Mouse (Mus musculus) heart, embryonic 16.5 days (tissue): ENCODE results near the gene Gdpd5. TPM values are rescaled to one million over a fixed set of nuclear protein-coding genes. Genes with fewer than 3 reads are reported as not detected.

Source experiments
- ATAC-seq: fragments of 200-750 bp; cut with Nextera tagmentation; replicated peaks from 2 replicates; pipeline ENCODE4 v1.8.0; 2017; ENCODE audit warnings: moderate number of reproducible peaks; ENCODE audit not compliant: insufficient read depth, low FRiP score; ENCODE audit errors: extremely low read depth
- H3K27ac ChIP-seq: fragments of 300-500 bp; sonication (generic); 2 replicates; pipeline ENCODE4 v1.5.1; 2014; ENCODE audit warnings: mild to moderate bottlenecking, low read length, control low read depth, moderate library complexity
- H3K27me3 ChIP-seq: fragments of 300-500 bp; sonication (generic); 2 replicates; pipeline ENCODE4 v1.6.1; 2014; ENCODE audit warnings: low read length, mixed read lengths; ENCODE audit not compliant: control insufficient read depth, insufficient read depth
- H3K36me3 ChIP-seq: fragments of 300-500 bp; sonication (generic); 2 replicates; pipeline ENCODE4 v1.6.1; 2014; ENCODE audit not compliant: control insufficient read depth, insufficient read depth
- H3K4me1 ChIP-seq: fragments of 300-500 bp; sonication (generic); 2 replicates; pipeline ENCODE4 v1.6.1; 2014; ENCODE audit warnings: low read length, mixed read lengths; ENCODE audit not compliant: control insufficient read depth, insufficient read depth
- H3K4me2 ChIP-seq: fragments of 300-500 bp; sonication (generic); 2 replicates; pipeline ENCODE4 v1.6.1; 2014; ENCODE audit warnings: low read depth, mild to moderate bottlenecking, control low read depth, low read length
- H3K4me3 ChIP-seq: fragments of 300-500 bp; sonication (generic); 2 replicates; pipeline ENCODE4 v1.5.1; 2014; ENCODE audit warnings: mild to moderate bottlenecking, control low read depth, low read length
- H3K9ac ChIP-seq: fragments of 300-500 bp; sonication (generic); 2 replicates; pipeline ENCODE4 v1.6.1; 2014; ENCODE audit warnings: low read length, control low read depth
- H3K9me3 ChIP-seq: fragments of 300-500 bp; sonication (generic); replicated peaks from 2 replicates; pipeline ENCODE4 v1.6.1; 2016; ENCODE audit warnings: low read length; ENCODE audit not compliant: control insufficient read depth
- WGBS: fragments of 180-500 bp; shearing (Covaris S2); extraction: QIAGEN DNeasy Blood & Tissue Kit; methylation state at CpG from one replicate; pipeline ENCODE4 v1.1.7; 2014; 5-methylcytosine and 5-hydroxymethylcytosine counted together
- polyA plus RNA-seq: library from polyadenylated mRNA; unstranded; fragments of >200 nt; fragmentation: Nextera tagmentation; extraction: Ambion mirVana; gene quantifications from 2 replicates; pipeline ENCODE4 v1.2.1, GENCODE M21; 2015

Gene Gdpd5
- polyA plus RNA-seq, 1 experiment from 2014 or later, result 26.9 TPM

DNA sequence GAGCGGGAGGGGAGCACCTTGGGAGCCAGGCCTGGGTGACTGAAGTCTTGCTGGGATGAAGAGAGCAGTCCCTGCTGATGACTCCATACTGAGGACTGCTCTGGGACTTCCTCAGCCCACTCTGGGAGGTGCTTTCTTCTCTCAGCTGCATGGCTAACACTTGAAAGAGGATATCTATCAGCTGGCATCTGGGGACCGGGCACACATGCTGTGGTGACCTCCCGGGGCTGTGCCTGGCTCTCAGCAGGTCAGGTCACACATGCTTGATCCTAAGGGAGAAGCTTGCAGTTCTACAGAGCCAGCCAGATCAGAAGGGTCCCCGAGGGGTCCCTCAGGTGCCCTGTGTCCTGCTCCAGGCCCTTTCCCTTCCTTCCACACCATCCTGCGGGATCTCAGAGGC lies 62.0 kb downstream of the Gdpd5 start:
- no peak for ATAC-seq
- peak overlapping the region; percentile 34; the same call in 1 of the 2 replicates for H3K9ac ChIP-seq
- WGBS, result 46% methylated on average over 5 of the region's 5 CpGs
- peaks cover 27% of the 10 kb centered on the region for H3K4me1 ChIP-seq
- H3K4me3 ChIP-seq, result no peak overlapping the region
- peaks cover 3% of the 10 kb centered on the region; the same call in 1 of the 2 replicates for H3K36me3 ChIP-seq
- H3K27ac ChIP-seq, result no peak overlapping the region
- no peaks in the 10 kb centered on the region for H3K9me3 ChIP-seq
- H3K27me3 ChIP-seq, result no peaks in the 10 kb centered on the region
- no peak overlapping the region for H3K4me2 ChIP-seq

DNA sequence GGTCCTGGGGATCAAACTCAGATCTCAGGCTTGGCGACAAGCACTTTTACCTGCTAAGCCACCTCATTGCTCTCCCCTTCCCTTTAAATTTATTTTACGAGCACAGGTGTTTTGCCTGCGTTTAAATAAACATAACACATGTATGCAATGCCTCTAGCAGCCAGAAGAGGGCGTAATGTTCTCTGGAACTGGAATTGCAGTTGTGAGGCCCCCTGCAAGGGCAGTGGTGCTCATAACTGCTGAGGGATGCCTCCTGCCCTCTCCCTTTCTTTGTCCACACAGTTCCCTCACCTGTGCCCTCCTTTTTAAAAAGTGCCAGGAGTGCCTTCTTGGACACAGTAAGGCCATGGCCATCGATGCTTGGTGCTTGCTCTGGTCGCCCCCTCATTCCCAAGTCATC lies 62.8 kb downstream of the Gdpd5 start:
- Histone ChIP-seq H3K4me3 (no peak overlapping the region), H3K36me3 (peaks cover 3% of the 10 kb centered on the region; the same call in 1 of the 2 replicates), H3K4me1 (peaks cover 27% of the 10 kb centered on the region), H3K4me2 (no peak overlapping the region), H3K9ac (no peak overlapping the region), H3K27me3 (no peaks in the 10 kb centered on the region), H3K9me3 (no peaks in the 10 kb centered on the region), H3K27ac (no peak overlapping the region)
- ATAC-seq, result no peak
- 75% methylated on average over 6 of the region's 6 CpGs for WGBS

DNA sequence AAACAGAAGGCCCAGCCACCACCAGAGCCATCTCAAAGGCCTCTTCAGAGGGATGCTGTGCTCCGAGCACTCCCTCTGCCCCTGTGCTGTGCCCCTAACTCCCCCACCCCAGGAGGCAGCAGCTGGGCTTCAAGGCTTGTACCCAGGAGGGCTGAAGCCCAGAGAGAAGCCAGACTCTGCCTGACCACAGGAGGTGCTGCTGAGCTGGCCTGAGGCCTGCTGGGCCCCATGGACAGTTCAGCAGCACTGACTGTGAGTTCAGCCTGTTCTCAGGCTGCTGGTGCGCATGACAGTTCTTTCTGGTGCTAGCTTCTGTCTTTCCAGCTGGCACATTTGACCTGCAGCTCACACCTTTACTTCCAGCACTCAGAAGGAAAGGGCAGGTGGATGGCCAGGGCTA lies 64.6 kb downstream of the Gdpd5 start:
- H3K4me2 ChIP-seq, result no peak overlapping the region
- no peaks in the 10 kb centered on the region for H3K9me3 ChIP-seq
- ATAC-seq, result no peak
- H3K9ac ChIP-seq, result no peak overlapping the region
- no peak overlapping the region for H3K27ac ChIP-seq
- H3K4me1 ChIP-seq, result peaks cover 28% of the 10 kb centered on the region
- 89% methylated on average over 2 of the region's 2 CpGs for WGBS
- no peaks in the 10 kb centered on the region for H3K27me3 ChIP-seq
- H3K36me3 ChIP-seq, result peaks cover 3% of the 10 kb centered on the region; the same call in 1 of the 2 replicates
- H3K4me3 ChIP-seq, result no peak overlapping the region

DNA sequence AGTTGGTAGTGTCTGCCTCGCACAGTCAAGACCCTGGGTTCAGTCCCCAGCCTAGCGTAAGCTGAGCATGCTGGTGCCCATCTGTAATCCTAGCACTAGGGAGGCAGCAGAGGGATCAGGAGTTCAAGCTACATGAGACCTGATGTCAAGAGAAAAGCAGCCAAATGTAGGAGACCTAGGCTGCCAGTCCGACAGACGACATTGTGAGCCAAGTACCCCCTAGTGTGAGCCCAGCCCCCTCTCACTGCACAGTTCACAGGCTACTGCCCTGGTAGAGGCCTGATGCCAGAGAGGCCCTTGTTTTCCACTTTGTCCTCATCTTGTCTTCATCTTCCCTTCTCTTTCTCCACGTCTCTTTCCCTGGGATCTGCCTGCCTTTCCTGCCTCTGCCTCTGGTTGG lies 66.1 kb downstream of the Gdpd5 start:
- 79% methylated on average over 5 of the region's 5 CpGs for WGBS
- ATAC-seq, result no peak
- H3K27me3 ChIP-seq, result no peaks in the 10 kb centered on the region
- H3K27ac ChIP-seq, result no peak overlapping the region
- H3K36me3 ChIP-seq, result peaks cover 3% of the 10 kb centered on the region; the same call in 1 of the 2 replicates
- H3K4me1 ChIP-seq, result peaks cover 14% of the 10 kb centered on the region
- H3K4me3 ChIP-seq, result no peak overlapping the region
- no peak overlapping the region for H3K9ac ChIP-seq
- no peaks in the 10 kb centered on the region for H3K9me3 ChIP-seq
- H3K4me2 ChIP-seq, result no peak overlapping the region

DNA sequence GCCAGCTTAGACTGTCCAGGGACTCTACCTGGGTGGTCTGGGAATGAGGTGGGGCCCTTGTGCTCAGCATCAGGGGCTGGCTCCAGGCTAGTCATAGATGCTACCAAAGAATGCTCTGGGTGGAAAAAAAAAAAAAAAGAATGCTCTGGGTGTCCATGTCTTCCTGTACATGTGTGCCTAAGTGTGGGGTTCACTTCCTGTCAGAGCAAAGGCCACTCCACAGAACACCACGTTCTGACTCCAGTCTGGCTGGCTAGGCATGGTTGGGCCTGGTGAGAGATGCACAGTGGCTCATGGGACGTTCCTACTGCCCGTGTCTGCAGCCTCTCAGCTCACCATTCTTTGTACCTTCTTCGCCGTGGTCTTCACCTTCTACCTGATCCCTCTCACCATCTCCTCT lies 67.4 kb downstream of the Gdpd5 start:
- Histone ChIP-seq H3K9me3 (no peaks in the 10 kb centered on the region), H3K4me2 (no peak overlapping the region), H3K4me1 (peaks cover 6% of the 10 kb centered on the region), H3K4me3 (no peak overlapping the region), H3K27me3 (no peaks in the 10 kb centered on the region), H3K9ac (no peak overlapping the region), H3K36me3 (peaks cover 3% of the 10 kb centered on the region; the same call in 1 of the 2 replicates), H3K27ac (no peak overlapping the region)
- 69% methylated on average over 5 of the region's 5 CpGs for whole genome bisulfite sequencing
- no peak for ATAC-seq

DNA sequence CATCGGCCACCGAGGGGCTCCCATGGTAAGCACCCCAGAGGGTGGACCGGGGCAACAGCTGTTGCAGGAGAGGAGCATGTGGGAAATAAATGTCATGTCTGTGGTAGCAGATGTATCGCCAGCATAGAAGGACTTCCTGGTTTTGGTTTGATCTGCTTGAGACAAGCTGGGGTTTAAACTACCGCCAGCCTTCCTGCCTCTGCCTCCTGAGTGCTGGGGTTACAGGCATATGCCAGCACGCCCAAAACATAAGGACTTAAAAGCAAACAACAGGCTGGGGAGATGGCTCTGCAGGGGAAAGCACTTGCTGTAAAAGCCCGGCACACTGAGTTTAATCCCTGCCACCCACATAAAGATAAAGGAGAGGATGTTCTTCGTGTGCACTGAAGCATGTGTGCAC lies 67.8 kb downstream of the Gdpd5 start:
- Histone ChIP-seq H3K36me3 (peaks cover 3% of the 10 kb centered on the region; the same call in 1 of the 2 replicates), H3K27ac (no peak overlapping the region), H3K4me2 (no peak overlapping the region), H3K27me3 (no peaks in the 10 kb centered on the region), H3K9me3 (no peaks in the 10 kb centered on the region), H3K9ac (no peak overlapping the region), H3K4me1 (peaks cover 6% of the 10 kb centered on the region), H3K4me3 (no peak overlapping the region)
- WGBS, result 58% methylated on average over 8 of the region's 8 CpGs
- ATAC-seq, result no peak

DNA sequence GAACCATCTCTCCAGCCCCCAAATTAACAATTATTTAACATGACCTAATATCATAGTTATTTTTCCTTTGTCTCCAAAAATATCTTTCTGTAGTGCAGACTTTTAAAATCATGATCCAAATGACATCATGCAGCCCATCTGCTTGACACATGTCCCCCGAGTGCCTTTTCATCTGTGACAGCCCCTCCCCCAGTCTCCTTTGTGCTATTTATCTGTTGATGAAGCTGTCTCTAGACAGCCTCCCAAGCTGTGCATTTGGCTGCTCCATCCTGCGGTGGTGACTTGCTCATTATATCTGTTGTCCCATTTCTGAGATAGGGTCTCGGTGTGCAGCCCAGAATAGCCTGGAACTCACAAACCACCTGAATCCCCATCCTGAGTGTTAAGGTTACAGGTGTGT lies 68.5 kb downstream of the Gdpd5 start:
- H3K9ac ChIP-seq, result no peak overlapping the region
- no peaks in the 10 kb centered on the region for H3K27me3 ChIP-seq
- ATAC-seq, result no peak
- peaks cover 6% of the 10 kb centered on the region for H3K4me1 ChIP-seq
- H3K27ac ChIP-seq, result no peak overlapping the region
- WGBS, result 54% methylated on average over 3 of the region's 3 CpGs
- H3K4me3 ChIP-seq, result no peak overlapping the region
- peaks cover under 1% of the 10 kb centered on the region; the same call in 1 of the 2 replicates for H3K36me3 ChIP-seq
- H3K9me3 ChIP-seq, result no peaks in the 10 kb centered on the region
- H3K4me2 ChIP-seq, result no peak overlapping the region

DNA sequence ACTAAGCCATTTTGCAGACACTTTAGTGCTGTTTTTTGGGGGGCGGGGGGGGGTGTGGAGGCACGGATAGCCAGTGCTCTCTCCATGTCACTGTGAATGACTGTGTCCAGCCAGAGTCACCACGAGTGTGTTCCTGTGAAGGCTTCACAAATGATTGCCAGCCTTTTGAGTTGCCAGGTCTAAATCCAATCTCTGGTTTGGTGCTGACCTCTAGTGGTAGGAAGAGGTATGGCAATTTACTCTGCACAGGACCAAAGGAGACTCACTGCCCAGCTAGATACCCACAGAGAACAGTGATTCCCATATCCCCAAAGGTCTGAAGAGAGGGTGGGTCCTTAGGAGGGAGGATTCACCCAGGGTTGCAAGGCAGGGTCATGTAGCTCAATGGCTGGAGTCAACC lies 69.5 kb downstream of the Gdpd5 start:
- Histone ChIP-seq H3K9ac (no peak overlapping the region), H3K4me1 (peaks cover 6% of the 10 kb centered on the region), H3K4me2 (no peak overlapping the region), H3K4me3 (no peak overlapping the region), H3K9me3 (no peaks in the 10 kb centered on the region), H3K27me3 (no peaks in the 10 kb centered on the region), H3K36me3 (no peaks in the 10 kb centered on the region), H3K27ac (no peak overlapping the region)
- peak; percentile 37; the same call in 1 of the 2 replicates for ATAC-seq
- 4% methylated on average over 3 of the region's 3 CpGs for WGBS

DNA sequence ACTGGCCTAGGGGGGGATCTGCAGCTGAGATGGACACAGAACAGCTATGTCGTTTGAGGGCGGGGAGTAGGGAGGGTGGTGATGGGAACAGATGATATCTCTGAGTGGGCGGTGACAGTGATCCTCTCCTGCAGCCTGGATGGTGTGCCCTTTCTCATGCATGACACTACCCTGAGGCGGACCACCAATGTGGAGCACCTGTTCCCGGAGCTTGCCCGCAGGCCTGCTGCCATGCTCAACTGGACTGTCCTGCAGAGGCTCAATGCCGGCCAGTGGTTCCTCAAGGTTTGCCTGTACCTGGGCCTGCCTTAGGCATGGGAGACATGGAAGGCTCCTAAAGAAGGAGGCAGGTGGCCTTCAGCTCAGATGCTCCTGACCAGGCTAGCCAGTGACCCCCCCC lies 71.6 kb downstream of the Gdpd5 start:
- 68% methylated on average over 7 of the region's 7 CpGs for WGBS
- Histone ChIP-seq H3K27ac (no peak overlapping the region), H3K36me3 (no peaks in the 10 kb centered on the region), H3K4me2 (no peak overlapping the region), H3K9ac (no peak overlapping the region), H3K9me3 (no peaks in the 10 kb centered on the region), H3K4me1 (peaks cover 6% of the 10 kb centered on the region), H3K4me3 (no peak overlapping the region), H3K27me3 (no peaks in the 10 kb centered on the region)
- no peak for ATAC-seq
